Mouse (Mus musculus): Measurements from ENCODE around the gene Klc2.
"Not testable (repeated sequence)": the region's sequence is repeated elsewhere in the genome, so short reads cannot be mapped to it uniquely, and the experiment has no call there.

Gene Klc2

DNA sequence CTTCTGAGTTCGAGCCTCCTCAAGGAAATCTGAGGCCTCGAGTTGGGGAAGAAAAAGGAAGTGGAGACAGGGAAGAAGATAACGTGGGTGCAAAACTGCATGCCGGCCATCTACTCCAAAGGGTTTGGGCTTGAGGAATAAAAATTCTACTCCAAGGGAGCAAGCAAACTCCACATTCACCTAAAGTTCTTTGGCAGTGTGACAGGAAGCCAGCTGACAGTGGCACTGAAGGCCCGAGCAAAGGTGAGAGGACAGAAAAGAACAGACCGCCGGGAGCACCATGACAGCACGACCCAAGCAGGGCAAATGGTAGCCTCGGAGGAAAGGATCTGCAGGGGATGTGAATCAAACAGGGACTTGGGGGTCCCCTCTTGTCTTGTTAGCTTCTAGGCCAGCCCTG is 12.3 kb downstream of the Klc2 start:
- no peak for DNase-seq (ENCODE audit: low spot score in 2 of 2)

GRCm38 (mm10) chr19:5098363-5099143 is 19.8 kb downstream of the Klc2 start, which contains the start of gene Cnih2:
Gene Cnih2, minus strand, starts transcription at chr19:5098521.
- no peak for DNase-seq (ENCODE audit: low spot score in 2 of 2)

- DNase-seq (ENCODE audit: low spot score in 2 of 2), result no peak
These were observed 20.6 kb downstream of the Klc2 start for GRCm38 (mm10) chr19:5097521-5098362.

DNA sequence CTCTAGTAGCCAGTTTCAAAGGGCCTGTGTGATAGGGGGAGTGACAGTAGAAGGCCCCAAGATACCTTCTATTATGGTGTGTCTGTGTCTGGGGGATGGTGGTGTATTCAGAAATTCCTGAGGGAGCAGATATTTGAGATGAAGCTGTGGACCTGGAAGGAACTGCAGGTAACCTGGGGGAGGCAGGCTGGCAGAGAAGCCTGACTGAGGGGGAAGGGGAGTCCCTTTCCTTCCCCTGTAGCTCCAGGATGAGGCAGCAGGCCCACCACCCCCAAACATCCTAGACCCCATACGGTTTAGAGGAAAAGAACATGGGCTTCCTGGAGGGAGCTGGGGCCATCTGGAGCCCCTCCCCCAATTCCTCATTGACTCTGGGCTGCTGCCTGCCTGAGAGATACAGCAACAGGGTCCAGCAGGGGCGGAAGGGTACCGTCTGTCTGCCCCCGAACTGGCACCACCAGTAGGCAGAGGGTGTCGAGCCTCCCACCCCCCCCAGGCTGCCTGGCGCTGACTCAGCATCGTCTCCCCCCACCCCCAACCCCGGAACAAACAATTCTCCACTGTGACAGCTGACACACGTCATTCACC is 22.4 kb downstream of the Klc2 start:
- no peak for DNase-seq (ENCODE audit: low spot score in 2 of 2)

- no peak for DNase-seq (ENCODE audit: low spot score in 2 of 2)
These were observed 23.5 kb downstream of the Klc2 start for GRCm38 (mm10) chr19:5094746-5095417.

- DNase-seq (ENCODE audit: low spot score in 2 of 2), result peak; percentile 98 to 99
These were observed 24.1 kb downstream of the Klc2 start for GRCm38 (mm10) chr19:5094243-5094632.

DNA sequence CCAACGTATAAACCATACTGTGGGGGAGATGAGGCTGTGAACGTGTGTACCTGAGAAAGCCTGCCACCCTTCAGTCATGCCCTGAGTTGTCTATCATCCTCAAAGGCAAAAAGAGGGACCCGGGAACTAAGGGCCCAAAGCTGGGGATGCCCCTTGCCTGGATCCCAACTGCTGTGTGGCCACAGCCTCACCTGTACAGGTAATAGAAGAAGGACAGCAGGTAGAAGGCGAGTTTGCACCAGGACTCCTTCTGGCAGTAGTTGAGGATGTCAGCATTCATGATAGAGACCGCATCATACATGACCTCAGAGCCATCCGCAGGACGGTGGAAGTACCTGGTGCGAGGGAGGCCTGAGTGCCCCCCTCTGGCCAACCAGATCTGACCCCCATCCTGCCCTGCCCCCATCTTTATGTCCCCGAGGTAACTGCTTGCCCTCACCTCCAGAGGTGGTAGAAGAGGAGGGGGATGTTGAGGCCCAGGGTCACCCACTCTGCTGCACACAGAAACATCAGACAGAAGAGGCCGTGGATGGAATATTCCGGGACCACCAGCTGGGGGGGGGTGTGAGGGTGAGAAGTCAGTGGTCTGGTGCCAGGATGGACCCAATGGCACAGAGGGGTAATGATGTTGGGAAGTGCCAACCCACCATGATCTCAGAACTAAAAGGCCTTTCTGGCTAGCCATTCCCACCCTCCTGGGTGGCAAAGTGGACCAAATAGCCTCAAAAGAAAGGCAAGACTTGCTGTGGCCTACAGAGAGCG is 24.7 kb downstream of the Klc2 start:
- no peak for DNase-seq (ENCODE audit: low spot score in 2 of 2)

DNA sequence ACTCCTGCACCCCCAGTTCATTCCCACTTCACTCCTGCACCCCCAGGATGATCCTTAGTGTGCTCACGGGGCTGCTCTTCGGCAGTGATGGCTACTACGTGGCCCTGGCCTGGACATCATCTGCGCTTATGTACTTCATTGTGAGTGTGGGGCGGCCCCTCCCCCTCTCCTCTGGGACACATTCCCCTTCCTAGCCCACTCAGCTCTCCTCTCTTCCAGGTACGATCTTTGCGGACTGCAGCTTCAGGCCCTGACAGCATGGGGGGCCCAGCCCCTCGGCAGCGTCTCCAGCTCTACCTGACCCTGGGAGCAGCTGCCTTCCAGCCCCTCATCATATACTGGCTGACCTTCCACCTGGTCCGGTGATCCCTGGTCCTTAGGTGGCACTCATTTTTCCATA is 26.3 kb downstream of the Klc2 start:
- no peak for DNase-seq (ENCODE audit: low spot score in 2 of 2)

GRCm38 (mm10) chr19:5089324-5089723 is 29.0 kb downstream of the Klc2 start:
- no peak for DNase-seq (ENCODE audit: low spot score in 2 of 2)

DNA sequence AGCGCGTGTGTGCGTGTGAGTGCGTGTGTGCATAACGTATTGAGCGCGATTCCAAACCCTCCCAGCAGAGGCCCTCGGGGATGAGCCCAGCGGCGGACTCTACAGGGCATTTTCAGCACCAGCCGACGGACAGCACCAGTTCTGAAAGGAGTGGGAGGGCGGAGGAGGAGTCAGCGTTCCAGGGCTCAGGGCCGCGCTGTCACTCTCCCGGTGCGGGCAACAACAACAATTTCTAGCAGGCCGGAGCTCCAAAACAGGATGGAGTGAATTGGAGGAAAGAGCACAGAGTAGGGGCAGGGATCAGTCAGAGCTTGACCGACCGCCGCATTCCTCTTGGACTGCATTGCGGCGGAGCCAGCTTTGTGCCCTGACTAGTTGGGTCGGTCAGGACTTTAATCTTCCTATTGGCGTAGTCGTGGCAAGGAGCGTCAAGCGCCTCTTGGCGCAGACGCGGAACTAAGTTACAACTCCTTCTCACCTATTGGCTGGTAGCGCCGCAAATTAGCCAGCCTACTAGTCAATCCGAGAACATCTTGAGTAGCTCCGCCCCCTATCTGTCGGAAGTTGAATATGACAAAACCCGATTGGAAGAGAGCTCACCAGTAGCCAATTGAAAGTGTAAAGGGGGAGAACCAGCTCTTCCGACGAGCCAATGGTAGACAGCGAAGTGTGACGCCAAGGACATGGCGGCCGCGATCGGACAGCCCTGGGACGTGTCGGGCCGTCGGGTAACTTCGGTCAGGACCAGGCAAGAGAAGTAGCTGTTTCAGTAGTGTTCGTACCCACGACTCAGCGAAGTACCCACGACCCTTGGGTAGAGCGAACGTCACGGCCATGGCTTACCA is 30.3 kb downstream of the Klc2 start, which contains the start of gene Yif1a:
Gene Yif1a, plus strand, starts transcription at position 655 of the 845 bp plus-strand sequence.
- peak; percentile 79 to 88 for DNase-seq (ENCODE audit: low spot score in 2 of 2)

DNA sequence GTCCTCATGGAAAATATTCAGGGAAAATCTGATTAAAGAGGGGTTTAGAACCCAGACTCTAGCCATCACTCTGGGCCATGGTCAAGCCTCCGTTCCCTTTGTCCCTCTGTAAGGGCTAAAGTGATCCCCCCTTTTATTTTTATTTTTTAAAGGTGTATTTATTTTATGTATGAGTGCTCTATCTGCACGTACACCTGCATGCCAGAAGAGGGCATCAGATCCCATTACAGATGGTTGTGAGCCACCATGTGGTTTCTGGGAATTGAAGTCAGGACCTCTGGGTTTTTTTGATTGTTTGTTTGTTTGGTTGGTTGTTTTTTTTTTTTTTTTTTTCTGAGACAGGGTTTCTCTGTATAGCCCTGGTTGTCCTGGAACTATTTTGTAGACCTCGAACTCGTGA is 31.8 kb downstream of the Klc2 start:
- DNase-seq (ENCODE audit: low spot score in 2 of 2), result not testable (repeated sequence)

- no peak for DNase-seq (ENCODE audit: low spot score in 2 of 2)
These were observed 33.1 kb downstream of the Klc2 start, which contains the start of gene Tmem151a for GRCm38 (mm10) chr19:5085145-5085863. Gene Tmem151a, minus strand, starts transcription at chr19:5085531.

DNA sequence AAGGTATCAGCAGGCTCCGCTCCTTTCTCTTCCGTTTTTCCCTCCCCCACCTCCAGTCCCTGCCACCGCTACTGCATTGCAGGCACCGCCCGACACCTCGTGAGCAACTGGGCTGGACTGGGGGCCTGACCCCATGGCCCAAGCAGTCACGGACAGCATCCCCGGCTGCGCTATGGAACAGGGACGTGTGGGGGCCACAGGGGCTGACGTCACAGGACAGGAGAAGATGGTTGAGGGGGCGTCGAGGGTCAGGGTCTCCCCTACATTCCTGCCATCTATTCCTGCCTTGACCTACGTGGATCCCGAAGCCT is 33.6 kb downstream of the Klc2 start:
- no peak for DNase-seq (ENCODE audit: low spot score in 2 of 2)

- DNase-seq (ENCODE audit: low spot score in 2 of 2), result no peak
These were observed 34.2 kb downstream of the Klc2 start for GRCm38 (mm10) chr19:5083961-5084833.

DNA sequence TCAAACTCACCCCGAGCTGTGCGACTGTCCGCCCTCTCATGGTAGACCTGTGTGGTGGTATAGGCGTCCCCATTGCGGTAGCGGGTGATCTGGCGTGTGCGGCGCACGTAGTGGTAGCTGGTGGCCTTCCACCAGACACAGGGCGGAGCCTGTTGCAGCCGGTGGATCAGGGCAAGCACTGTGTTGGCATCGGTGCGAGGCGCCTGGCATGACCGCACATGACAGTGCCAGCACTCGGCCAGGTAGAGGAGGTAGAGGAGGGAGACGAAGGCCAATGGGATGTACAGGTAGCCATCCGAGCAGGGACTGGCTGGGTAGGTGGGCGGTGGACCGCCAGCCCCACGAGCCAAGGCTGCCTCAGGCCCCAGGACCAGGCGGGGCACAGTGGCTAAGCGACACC is 35.8 kb downstream of the Klc2 start:
- DNase-seq (ENCODE audit: low spot score in 2 of 2), result no peak

DNA sequence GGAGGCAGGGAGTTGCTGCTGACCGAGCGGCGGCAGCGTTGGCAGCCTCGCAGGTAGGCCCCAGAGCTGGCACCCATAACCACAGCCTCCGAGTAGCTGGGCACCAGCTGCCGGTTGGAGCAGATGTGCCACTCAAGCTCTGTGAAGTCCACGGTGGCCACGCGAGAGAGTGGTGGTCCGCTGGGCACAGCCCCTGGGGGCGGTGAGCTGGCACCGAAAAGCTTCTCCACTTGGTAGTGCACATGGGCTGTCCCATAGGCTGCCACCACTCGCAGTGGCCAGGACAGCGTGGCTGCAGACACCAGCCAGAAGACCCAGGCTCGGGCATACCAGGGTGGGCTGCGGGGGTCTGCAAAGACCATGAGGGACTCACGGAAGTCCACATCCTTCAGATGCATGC is 36.4 kb downstream of the Klc2 start:
- no peak for DNase-seq (ENCODE audit: low spot score in 2 of 2)

DNA sequence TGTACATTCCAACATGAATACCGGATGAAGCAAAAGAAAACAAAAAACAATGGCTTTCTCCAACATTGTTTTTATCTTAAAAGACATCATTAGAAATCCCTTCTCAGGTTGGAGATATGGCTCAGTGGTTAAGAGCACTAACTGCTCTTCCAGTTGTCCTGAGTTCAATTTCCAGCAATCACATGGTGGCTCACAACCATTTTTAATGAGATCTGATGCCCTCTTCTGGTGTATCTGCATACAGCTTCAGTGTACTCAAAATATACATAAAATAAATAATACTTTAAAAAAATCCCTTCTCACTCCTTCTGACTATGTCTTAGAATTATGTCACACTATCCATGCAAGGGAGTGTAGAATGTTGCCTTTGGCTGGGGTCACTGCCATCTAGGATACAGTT is 39.1 kb downstream of the Klc2 start:
- no peak for DNase-seq (ENCODE audit: low spot score in 2 of 2)

- no peak for DNase-seq (ENCODE audit: low spot score in 2 of 2)
These were observed 44.8 kb downstream of the Klc2 start for GRCm38 (mm10) chr19:5073518-5073917.

DNA sequence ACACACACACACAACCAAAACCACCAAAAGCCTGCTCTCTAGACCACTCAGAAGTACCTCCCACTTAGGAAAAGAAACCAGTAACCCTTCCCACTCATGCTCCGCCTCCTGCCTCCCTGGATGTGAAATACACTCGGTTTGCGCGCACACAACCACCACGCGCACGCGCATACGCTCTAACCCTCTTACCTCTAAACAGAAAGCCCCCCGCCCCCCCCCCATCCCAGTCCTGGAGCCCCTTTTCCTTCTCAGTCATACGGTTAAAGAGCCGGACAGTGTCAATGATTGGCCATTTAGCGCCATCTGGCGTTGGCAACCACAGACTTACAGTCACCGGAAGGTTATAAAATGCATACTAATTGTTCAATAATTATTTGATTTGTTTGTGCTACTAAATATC is 45.3 kb downstream of the Klc2 start:
- DNase-seq (ENCODE audit: low spot score in 2 of 2), result no peak
